Mouse (Mus musculus): ENCODE measurements at regions not wholly inside any gene's neighbourhood (a gene's known extent, or its start where the extent isn't known, plus 50 kb on each side); places are given as distances from the start of the nearest gene placed in this dataset.

DNA sequence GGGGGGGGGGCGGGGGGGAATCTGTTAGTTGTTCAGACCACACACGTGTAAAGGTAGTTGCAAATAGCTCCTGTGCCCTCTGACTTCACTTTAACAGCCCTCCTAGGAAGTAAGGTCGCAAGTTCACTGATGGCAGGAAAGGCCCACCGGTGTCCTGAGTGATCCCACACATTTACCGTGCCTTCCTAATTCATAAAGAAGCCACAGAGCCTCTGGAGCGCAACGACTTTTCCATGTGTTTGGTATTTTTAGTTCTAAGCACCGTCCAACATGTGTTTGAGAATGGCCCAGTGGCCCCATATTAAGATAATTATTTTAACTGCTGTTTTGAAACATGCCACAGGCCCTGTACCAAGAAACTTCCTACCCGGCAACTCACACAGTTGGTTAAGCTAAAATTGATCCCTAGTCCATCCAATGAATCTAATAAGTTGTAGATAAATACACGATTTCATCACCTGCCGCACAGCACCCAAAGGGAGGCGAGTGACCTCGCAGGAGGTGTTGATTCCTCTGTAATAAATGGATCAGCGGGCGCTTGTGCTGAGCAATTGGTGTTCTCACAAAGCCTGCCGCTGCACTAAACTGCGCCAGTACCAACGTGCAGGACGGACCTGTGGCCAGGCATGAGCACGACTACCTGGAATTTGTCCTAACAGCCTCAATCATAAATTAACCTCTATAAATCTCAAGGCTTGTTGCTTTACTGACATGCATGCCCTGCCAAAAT, 198.9 kb downstream of the Pax1 start:
- no peak for ATAC-seq (replicated peaks; ENCODE audit: poor library complexity, severe bottlenecking)

- ATAC-seq (replicated peaks; ENCODE audit: poor library complexity, severe bottlenecking): no peak
These were observed 167.4 kb downstream of the Pax1 start for GRCm38 (mm10) chr2:147529161-147529560.

DNA sequence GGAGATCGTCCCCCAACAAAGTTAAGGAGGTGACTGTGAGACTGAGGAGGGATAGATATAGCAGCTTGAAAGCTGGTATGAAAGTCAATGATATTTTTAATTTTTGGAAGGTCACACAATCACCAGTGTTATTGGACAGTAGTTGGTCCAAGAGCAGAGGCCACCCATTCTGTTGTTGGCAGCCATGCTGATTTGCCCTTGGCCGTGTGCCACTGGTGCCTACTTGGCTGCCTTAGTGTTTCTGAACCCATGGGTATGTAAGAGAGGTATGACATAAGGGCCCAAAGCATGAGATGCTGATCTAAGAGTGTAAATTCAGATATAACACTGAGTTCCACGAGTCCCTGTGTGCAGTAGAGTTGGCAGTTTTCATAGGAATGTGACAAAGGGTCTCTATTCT, 153.7 kb downstream of the Pax1 start:
- no peak for ATAC-seq (replicated peaks; ENCODE audit: poor library complexity, severe bottlenecking)

GRCm38 (mm10) chr2:147514748-147515147, 153.0 kb downstream of the Pax1 start:
- ATAC-seq (replicated peaks; ENCODE audit: poor library complexity, severe bottlenecking): no peak

DNA sequence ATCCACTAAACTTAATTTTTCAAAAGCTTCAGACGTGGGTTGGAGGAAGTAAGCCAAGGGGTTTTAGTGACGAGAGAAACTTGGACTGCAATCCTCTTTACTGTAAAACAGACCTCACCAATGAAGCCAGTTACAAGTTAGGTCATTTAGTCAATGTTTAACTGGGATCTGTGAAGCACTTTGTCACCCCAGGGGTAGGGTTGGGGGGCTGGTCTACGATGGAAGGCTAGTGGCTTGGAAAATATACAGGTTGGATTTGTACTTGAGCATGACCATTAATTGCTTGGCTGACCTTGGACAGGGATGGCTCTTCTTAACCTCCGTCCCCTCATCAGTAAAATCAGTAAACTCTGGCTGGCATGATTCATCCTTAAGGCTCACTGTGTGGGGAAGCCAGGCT, 142.2 kb downstream of the Pax1 start:
- no peak for ATAC-seq (replicated peaks; ENCODE audit: poor library complexity, severe bottlenecking)

GRCm38 (mm10) chr2:147498731-147499130, 137.0 kb downstream of the Pax1 start:
- ATAC-seq (replicated peaks; ENCODE audit: poor library complexity, severe bottlenecking): no peak

- ATAC-seq (replicated peaks; ENCODE audit: poor library complexity, severe bottlenecking): no peak
These were observed 94.2 kb downstream of the Pax1 start for GRCm38 (mm10) chr2:147455932-147456331.

DNA sequence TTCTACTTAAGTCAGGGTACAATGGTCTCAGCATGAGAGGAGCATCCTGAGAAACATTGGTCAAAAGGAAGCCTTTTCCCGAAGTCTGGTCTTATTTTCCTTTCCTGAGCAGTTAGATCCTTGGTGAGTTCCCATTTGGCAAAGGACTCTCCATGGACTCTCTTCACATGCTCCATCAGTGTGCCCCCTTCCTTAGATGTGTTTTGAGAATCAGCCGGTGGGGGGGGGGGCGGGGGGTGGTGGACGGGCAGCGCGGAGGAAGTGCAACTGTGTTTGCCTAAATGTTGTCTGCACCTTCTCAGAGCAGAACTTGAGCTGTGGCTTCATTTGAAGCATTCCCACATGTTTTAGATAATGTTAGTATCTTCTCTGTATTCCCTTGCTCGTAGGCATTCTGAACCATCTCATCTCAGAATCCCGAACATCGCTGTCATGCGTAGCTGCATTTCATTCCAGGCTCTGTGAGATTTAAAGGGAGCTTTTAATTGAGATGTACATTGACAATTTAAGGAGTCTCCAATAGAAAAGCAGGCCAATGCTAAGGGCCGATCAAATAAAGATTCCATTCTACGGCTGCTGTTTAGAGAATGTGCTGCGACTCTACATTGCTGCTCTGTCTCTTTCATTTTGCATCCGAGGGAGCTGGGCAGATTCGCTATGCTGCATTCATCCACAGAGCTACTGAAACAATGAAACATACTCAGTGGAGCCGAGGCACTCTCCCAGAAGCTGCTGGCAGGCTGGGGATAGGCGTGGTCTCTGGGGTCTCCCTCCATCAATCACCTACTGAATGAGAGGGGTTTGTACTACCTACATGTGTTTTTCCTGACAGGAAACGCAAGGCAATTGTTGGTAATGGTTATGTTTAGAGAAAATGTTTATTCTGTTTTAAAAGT, 92.9 kb downstream of the Pax1 start:
- no peak for ATAC-seq (replicated peaks; ENCODE audit: poor library complexity, severe bottlenecking)

All from granulocyte monocyte progenitor cell, adult 5-6 weeks (primary cell).